Mouse (Mus musculus): ENCODE data around the gene Ppp1r9b. TPM values are rescaled to one million over a fixed set of nuclear protein-coding genes. Genes with fewer than 3 reads are reported as not detected.
A peak's percentile ranks its signal among the peaks of the same experiment; 100 is the strongest.

Ppp1r9b gene
- polyA plus RNA-seq, 1 experiment from 2014 or later: 10.6 TPM

GRCm38 (mm10) chr11:94945236-94945635 is 45.6 kb upstream of the Ppp1r9b start:
- Histone ChIP-seq H3K36me3 (ENCODE audit: insufficient read depth, low read length) (peaks cover 9% of the 10 kb centered on the region; the same call in 1 of the 2 replicates), H3K4me2 (ENCODE audit: low read length) (no peak overlapping the region), H3K27me3 (ENCODE audit: insufficient read depth, low read length) (no peaks in the 10 kb centered on the region), H3K4me1 (replicated peaks; ENCODE audit: insufficient read depth, low read length) (no peaks in the 10 kb centered on the region), H3K9me3 (replicated peaks; ENCODE audit: low read length) (no peaks in the 10 kb centered on the region), H3K9ac (ENCODE audit: low read depth, low read length) (no peak overlapping the region), H3K4me3 (replicated peaks; ENCODE audit: low read depth, low read length) (no peak overlapping the region), H3K27ac (no peak overlapping the region)
- TF ChIP-seq CTCF (IDR thresholded peaks at IDR 0.05; ENCODE audit: low read depth): no peak
- DNase-seq (ENCODE audit: low spot score) (no peak), ATAC-seq (replicated peaks; ENCODE audit: low FRiP score, low read depth) (no peak)
- 82% methylated on average over 12 of the region's 12 CpGs for WGBS

DNA sequence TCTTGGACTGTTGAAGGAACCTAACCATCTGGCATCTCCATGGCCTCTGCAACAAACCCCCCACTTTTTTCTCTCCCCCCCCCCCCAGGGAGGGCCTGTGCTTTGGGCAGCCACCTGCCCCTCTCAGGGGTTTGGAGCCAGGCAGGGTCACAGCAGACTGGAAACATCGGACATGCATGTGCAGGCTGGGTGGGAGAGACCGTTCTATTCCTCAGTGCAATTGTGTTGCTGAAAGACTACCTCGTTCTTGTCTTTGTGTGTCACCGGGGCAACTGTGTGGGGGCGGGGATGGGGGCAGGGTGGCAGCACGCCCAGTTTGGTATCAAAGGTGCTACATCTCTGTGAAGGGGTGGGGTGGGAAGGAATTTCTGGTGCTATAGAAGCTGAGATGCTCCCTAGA is 38.7 kb upstream of the Ppp1r9b start:
- H3K4me1 ChIP-seq (replicated peaks; ENCODE audit: insufficient read depth, low read length): no peaks in the 10 kb centered on the region
- 7% methylated on average over 6 of the region's 6 CpGs for WGBS
- H3K27me3 ChIP-seq (ENCODE audit: insufficient read depth, low read length): no peaks in the 10 kb centered on the region
- H3K9ac ChIP-seq (ENCODE audit: low read depth, low read length): no peak overlapping the region
- DNase-seq (ENCODE audit: low spot score) (no peak), ATAC-seq (replicated peaks; ENCODE audit: low FRiP score, low read depth) (no peak)
- no peak overlapping the region for H3K4me3 ChIP-seq (replicated peaks; ENCODE audit: low read depth, low read length)
- H3K36me3 ChIP-seq (ENCODE audit: insufficient read depth, low read length): peaks cover 8% of the 10 kb centered on the region; the same call in 1 of the 2 replicates
- no peaks in the 10 kb centered on the region for H3K9me3 ChIP-seq (replicated peaks; ENCODE audit: low read length)
- no peak overlapping the region for H3K27ac ChIP-seq
- H3K4me2 ChIP-seq (ENCODE audit: low read length): no peak overlapping the region
- TF ChIP-seq CTCF (IDR thresholded peaks at IDR 0.05; ENCODE audit: low read depth): no peak

- Histone ChIP-seq H3K9ac (ENCODE audit: low read depth, low read length) (no peak overlapping the region), H3K4me2 (ENCODE audit: low read length) (no peak overlapping the region), H3K4me1 (replicated peaks; ENCODE audit: insufficient read depth, low read length) (no peaks in the 10 kb centered on the region; the same call in 1 of the 2 replicates), H3K36me3 (ENCODE audit: insufficient read depth, low read length) (peaks cover 6% of the 10 kb centered on the region; the same call in 1 of the 2 replicates), H3K9me3 (replicated peaks; ENCODE audit: low read length) (no peaks in the 10 kb centered on the region), H3K27ac (no peak overlapping the region), H3K4me3 (replicated peaks; ENCODE audit: low read depth, low read length) (no peak overlapping the region), H3K27me3 (ENCODE audit: insufficient read depth, low read length) (no peaks in the 10 kb centered on the region)
- ATAC-seq (replicated peaks; ENCODE audit: low FRiP score, low read depth) (no peak), DNase-seq (ENCODE audit: low spot score) (no peak)
- 83% methylated on average over 9 of the region's 9 CpGs for WGBS
- no peak for TF ChIP-seq CTCF (IDR thresholded peaks at IDR 0.05; ENCODE audit: low read depth)
These were observed 35.7 kb upstream of the Ppp1r9b start for GRCm38 (mm10) chr11:94955103-94955502.

- Histone ChIP-seq H3K9me3 (replicated peaks; ENCODE audit: low read length) (no peaks in the 10 kb centered on the region), H3K36me3 (ENCODE audit: insufficient read depth, low read length) (no peaks in the 10 kb centered on the region), H3K4me3 (replicated peaks; ENCODE audit: low read depth, low read length) (no peak overlapping the region), H3K9ac (ENCODE audit: low read depth, low read length) (no peak overlapping the region), H3K27ac (peak overlapping the region; percentile 44; the same call in 1 of the 2 replicates), H3K4me1 (replicated peaks; ENCODE audit: insufficient read depth, low read length) (no peaks in the 10 kb centered on the region; the same call in none of the 2 replicates), H3K4me2 (ENCODE audit: low read length) (no peak overlapping the region), H3K27me3 (ENCODE audit: insufficient read depth, low read length) (no peaks in the 10 kb centered on the region)
- 84% methylated on average over 9 of the region's 9 CpGs for WGBS
- DNase-seq (ENCODE audit: low spot score) (no peak), ATAC-seq (replicated peaks; ENCODE audit: low FRiP score, low read depth) (no peak)
- TF ChIP-seq CTCF (IDR thresholded peaks at IDR 0.05; ENCODE audit: low read depth): no peak
These were observed 33.2 kb upstream of the Ppp1r9b start for GRCm38 (mm10) chr11:94957693-94958064.

GRCm38 (mm10) chr11:94958065-94958858 is 32.6 kb upstream of the Ppp1r9b start:
- H3K27me3 ChIP-seq (ENCODE audit: insufficient read depth, low read length): no peaks in the 10 kb centered on the region
- no peaks in the 10 kb centered on the region for H3K36me3 ChIP-seq (ENCODE audit: insufficient read depth, low read length)
- no peaks in the 10 kb centered on the region for H3K9me3 ChIP-seq (replicated peaks; ENCODE audit: low read length)
- TF ChIP-seq CTCF (IDR thresholded peaks at IDR 0.05; ENCODE audit: low read depth): no peak
- no peaks in the 10 kb centered on the region; the same call in none of the 2 replicates for H3K4me1 ChIP-seq (replicated peaks; ENCODE audit: insufficient read depth, low read length)
- 6% methylated on average over 8 of the region's 8 CpGs for WGBS
- ATAC-seq (replicated peaks; ENCODE audit: low FRiP score, low read depth): peak; percentile 31; the same call in 1 of the 2 replicates
- no peak overlapping the region for H3K4me2 ChIP-seq (ENCODE audit: low read length)
- peak overlapping the region; percentile 44; the same call in 1 of the 2 replicates for H3K27ac ChIP-seq
- no peak overlapping the region for H3K9ac ChIP-seq (ENCODE audit: low read depth, low read length)
- peak; percentile 71 for DNase-seq (ENCODE audit: low spot score)
- no peak overlapping the region for H3K4me3 ChIP-seq (replicated peaks; ENCODE audit: low read depth, low read length)

- H3K9ac ChIP-seq (ENCODE audit: low read depth, low read length): no peak overlapping the region
- H3K27me3 ChIP-seq (ENCODE audit: insufficient read depth, low read length): no peaks in the 10 kb centered on the region
- H3K4me2 ChIP-seq (ENCODE audit: low read length): no peak overlapping the region
- H3K27ac ChIP-seq: no peak overlapping the region
- WGBS: 63% methylated on average over 5 of the region's 5 CpGs
- peak; percentile 43 for ATAC-seq (replicated peaks; ENCODE audit: low FRiP score, low read depth)
- no peak for TF ChIP-seq CTCF (IDR thresholded peaks at IDR 0.05; ENCODE audit: low read depth)
- no peaks in the 10 kb centered on the region for H3K36me3 ChIP-seq (ENCODE audit: insufficient read depth, low read length)
- no peak overlapping the region for H3K4me3 ChIP-seq (replicated peaks; ENCODE audit: low read depth, low read length)
- no peaks in the 10 kb centered on the region; the same call in none of the 2 replicates for H3K4me1 ChIP-seq (replicated peaks; ENCODE audit: insufficient read depth, low read length)
- DNase-seq (ENCODE audit: low spot score): no peak
- no peaks in the 10 kb centered on the region for H3K9me3 ChIP-seq (replicated peaks; ENCODE audit: low read length)
These were observed 28.2 kb upstream of the Ppp1r9b start for GRCm38 (mm10) chr11:94962534-94963101.
